Mouse (Mus musculus): Measurements from ENCODE around the gene Lbh.

Lbh gene

GRCm38 (mm10) chr17:72938871-72939568 lies 20.9 kb downstream of the Lbh start:
- DNase-seq (ENCODE audit: low read depth, low spot score) = no peak

- DNase-seq (ENCODE audit: low read depth, low spot score) = peak; percentile 52
Measured at GRCm38 (mm10) chr17:72939569-72939899, 21.4 kb downstream of the Lbh start.

GRCm38 (mm10) chr17:72944368-72944767 lies 26.3 kb downstream of the Lbh start:
- DNase-seq (ENCODE audit: low read depth, low spot score) = no peak

DNA sequence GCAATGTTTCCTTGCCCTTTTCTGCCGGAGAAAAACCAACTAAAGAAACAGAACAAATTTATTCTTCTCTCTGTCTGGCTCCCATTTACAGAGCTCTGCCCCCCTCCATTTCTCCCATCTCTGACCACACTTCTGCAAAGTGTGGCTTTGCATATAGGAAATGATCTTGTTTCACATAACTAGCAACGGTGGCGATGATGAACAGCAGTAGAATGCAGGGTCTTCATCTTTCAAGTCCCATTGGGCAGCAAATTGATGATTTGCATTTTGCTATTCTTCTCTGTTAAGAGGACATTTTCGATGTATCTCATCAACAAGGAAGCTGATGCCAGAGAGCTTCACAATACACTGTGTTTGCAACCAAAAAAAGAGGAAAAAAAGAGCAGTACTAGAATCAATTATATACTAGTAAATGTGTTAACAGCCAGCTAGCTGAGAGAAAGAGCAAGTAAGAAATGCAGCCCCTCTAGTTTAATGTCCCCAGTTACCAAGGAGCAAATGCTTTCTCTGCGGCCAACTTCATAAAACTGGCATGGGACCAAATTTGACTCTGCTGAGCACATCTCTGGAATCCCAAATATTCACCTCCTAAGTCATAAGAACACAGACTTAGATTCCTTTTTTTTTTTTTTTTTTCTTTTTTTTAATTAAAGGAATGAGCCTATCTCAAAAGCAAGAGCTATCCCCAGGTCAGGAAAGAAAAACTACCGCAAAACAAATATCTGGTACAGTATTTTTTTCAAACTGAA lies 29.2 kb downstream of the Lbh start:
- peak; percentile 37 for DNase-seq (ENCODE audit: low read depth, low spot score)

DNA sequence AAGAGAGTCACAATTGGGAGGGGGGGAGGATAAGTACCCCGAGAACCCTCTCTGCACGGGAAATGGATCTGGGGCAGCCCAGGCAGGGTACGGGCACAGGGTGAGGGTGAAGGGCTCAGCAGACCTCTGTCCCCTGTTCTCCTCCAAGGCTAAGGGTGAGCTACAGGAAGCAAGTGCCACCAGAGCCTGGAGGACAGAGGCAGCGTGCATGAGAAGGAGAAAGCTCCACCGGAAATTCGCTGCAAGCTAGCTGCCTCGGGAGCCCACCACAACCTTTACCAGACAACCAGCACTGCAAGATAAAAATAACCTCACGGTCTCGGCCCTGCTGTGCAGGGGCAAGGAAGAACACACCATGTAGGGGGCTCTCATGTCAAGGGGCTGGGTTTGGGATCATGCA lies 30.0 kb downstream of the Lbh start:
- DNase-seq (ENCODE audit: low read depth, low spot score) = no peak

DNA sequence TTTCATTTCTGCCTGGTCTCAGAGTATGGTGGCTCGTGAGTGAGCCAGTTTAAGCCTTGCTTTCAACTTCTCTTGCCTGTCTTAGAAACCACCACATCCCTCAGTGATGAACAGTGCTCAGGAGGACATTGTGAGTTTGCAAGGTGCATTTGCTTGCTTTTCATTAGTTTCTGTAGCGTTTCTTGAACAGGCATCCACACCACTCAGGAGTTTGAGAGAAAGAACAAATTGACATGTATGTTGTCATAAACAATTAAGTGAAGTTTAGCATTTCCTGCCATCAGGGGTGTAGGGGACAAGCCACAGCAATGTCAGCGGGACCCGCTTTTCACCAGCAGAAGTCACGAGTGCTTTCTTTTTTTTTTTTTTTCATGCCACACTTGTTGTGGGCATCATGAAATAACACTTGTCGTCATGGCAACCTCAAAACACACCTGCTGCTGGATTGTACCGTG lies 31.2 kb downstream of the Lbh start:
- peak; percentile 33 for DNase-seq (ENCODE audit: low read depth, low spot score)

DNA sequence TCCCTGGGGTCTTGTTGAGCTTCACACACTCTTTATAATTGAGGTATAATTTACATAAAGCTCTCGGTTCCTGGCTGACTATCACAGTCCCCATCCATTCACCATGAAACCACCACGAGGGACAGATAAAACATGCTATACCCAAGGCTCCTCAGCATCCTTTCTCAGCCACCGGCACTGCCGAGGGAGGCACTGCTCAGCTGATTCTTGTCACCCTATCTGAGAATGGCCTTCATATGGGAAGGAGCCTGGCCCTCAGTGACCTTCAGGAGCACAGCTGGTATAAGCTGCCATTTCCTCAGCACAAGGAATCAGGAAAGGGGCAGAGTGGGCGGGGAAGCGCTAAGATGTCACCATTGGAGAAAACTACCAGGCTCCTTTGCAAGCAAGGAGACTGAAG lies 33.2 kb downstream of the Lbh start:
- DNase-seq (ENCODE audit: low read depth, low spot score) = no peak

DNA sequence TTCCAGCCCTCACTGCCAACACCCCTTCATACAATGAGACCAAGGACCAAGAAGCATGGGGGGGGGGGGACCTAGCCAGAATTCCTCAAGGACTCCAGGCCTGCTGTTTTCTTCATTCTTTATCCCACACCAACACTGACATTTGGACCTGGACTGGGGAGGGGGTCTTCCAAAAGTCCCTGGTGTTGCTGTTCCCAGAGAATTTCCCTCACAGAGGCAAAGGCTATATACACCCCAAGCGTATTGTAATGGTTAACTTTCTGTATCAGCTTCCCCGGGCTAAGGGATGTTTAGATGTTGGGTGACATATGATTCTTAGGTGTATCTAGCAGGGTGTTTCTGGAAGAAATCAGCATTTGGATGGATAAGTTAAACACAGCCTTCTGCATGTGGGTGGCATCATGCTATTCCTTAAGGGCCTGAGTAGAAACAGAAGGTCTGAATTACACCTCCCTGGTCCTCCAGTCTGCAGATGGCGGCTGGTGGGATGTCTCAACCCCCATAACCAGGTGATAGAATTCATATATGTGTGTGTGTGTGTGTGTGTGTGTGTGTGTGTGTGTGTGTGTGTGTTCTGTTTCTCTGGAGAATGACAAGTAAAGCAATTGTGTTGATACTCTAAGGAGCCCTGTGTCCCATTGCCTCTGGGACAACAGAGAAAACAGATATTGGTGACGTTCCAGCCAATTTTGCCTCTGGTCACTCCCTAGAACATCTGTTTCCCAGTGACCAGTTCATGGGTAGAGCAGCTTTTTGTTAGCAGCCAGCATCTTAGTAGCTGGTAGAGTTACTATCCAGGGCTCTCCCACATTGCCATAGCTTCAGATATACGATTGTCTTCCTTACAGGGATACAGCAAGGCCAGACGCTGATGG lies 35.9 kb downstream of the Lbh start:
- no peak for DNase-seq (ENCODE audit: low read depth, low spot score)

- DNase-seq (ENCODE audit: low read depth, low spot score) = no peak
Measured at GRCm38 (mm10) chr17:72955534-72955933, 37.4 kb downstream of the Lbh start.

GRCm38 (mm10) chr17:72957016-72957415 lies 38.9 kb downstream of the Lbh start:
- no peak for DNase-seq (ENCODE audit: low read depth, low spot score)

- DNase-seq (ENCODE audit: low read depth, low spot score) = no peak
Measured at GRCm38 (mm10) chr17:72958886-72959285, 40.8 kb downstream of the Lbh start.

GRCm38 (mm10) chr17:72959497-72960039 lies 41.5 kb downstream of the Lbh start:
- DNase-seq (ENCODE audit: low read depth, low spot score) = no peak

DNA sequence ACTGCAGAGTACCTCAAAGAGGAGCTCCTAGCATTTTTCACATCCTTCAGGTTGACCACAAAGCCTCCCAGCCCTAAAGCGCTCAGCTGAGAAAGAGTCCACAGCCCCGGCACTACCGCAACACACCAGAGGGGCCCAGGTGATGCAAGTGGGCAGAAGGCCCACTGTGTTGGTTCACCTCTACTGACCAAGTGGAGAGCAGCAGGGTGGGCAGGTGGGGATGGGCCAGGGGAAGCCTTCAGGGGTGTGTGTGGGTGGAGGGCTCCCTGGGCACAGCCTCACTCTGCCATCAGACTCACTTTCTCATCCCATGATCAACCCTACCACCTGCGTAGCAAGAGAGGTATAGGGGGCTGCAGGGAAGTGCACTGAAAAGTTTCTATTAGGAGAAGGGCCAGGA lies 42.1 kb downstream of the Lbh start:
- peak; percentile 64 for DNase-seq (ENCODE audit: low read depth, low spot score)

DNA sequence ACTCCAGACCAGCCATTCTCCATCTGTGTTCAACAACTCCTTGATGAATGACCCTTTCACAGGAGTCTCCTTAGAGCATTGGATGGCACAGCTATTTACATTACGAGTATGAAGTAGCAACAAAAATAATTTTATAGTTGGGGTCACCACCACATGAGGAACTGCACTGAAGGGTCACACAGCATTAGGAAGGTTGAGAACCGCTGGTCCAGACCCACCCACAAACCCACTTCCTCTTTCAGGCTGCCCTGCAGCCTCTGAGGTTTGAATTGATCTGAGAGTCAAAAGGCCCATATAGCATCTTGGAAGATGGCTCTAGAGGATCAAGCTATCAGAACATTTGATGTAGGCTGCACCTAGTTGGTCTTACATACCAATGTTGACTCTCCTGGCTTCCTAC lies 42.8 kb downstream of the Lbh start:
- peak; percentile 86 for DNase-seq (ENCODE audit: low read depth, low spot score)

DNA sequence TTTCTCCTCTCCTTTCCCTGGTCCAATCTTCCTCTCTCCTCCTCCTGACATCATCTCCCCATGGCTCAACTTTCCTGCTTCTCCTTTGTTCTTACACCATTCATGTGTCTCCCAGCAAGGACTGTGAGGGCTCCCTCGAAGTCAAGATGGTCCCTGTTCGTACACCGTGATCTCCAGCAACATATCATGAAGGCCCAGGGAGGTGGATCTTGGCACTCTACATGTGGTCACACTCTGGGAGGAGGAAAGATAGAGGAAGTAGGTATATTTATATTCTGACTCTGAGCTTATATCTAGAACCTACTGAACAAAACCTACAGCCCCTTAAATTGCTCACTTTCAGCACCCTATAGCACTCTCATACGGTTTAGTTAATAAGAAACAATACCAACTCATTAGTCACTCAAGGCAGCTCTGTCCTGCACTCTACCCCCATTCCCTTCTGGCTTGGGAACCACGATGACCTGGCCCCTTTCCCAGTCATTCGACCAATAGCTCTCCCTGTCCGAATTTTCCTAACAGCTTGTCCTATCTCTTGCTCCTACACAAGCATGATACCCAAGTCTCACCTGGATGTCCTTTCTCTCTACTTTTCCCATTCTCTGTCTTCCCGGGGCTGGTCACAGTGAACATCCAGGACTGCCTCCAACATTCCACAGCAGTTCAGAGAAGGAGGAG lies 44.0 kb downstream of the Lbh start:
- DNase-seq (ENCODE audit: low read depth, low spot score) = peak; percentile 29

DNA sequence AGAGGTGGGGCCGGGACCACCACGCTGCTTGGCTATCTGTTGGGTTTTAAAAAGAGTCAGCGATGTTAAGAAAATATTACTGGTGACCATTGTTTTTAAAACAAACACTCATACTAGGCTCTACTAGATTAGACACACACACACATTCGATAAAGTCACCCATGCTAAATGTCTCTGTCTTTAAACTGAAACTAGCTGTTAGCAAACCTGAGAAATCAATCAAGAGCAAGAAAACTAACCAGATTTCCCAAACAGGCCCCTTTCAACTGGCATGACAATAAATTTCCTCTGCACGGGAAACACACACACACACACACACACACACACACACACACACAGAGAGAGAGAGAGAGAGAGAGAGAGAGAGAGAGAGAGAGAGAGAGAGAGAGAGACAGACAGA lies 47.6 kb downstream of the Lbh start:
- DNase-seq (ENCODE audit: low read depth, low spot score) = peak; percentile 24

GRCm38 (mm10) chr17:72966091-72966531 lies 48.0 kb downstream of the Lbh start:
- peak; percentile 57 for DNase-seq (ENCODE audit: low read depth, low spot score)

DNA sequence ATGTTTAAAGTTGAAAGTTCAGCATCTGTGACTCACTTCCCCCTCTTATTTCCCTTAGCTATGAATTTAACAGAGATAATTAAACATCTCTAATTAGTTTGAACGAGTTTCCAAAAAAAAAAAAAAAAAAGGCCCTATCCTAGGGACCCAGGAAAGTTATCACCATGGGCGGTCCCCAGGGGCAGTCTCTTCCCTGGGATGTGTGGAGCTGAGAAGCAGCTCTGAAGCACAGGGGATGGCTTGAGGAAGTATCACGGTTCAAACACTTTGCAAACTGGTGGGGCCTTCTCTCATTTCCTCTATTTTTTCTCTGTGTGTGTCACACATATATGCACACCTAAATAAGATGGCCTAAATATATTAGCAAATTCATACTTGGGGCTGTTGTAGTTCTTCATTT lies 48.8 kb downstream of the Lbh start:
- DNase-seq (ENCODE audit: low read depth, low spot score) = peak; percentile 91

GRCm38 (mm10) chr17:72967371-72968175 lies 49.5 kb downstream of the Lbh start:
- peak; percentile 78 for DNase-seq (ENCODE audit: low read depth, low spot score)

GRCm38 (mm10) chr17:72968666-72969065 lies 50.6 kb downstream of the Lbh start:
- DNase-seq (ENCODE audit: low read depth, low spot score) = no peak

Data from A20 (cell line).